Mouse (Mus musculus): ENCODE results near the gene Slc2a12. TPM values are rescaled to one million over a fixed set of nuclear protein-coding genes. Genes with fewer than 3 reads are reported as not detected.

The Slc2a12 gene
- polyA plus RNA-seq, 1 experiment from 2014 or later = 4.0 TPM

GRCm38 (mm10) chr10:22712955-22713354 lies 68.1 kb downstream of the Slc2a12 start:
- no peak for ATAC-seq (replicated peaks)
- no peaks in the 10 kb centered on the region for H3K27me3 ChIP-seq
- H3K4me1 ChIP-seq = no peaks in the 10 kb centered on the region
- H3K4me3 ChIP-seq = no peak overlapping the region
- H3K9me3 ChIP-seq = no peaks in the 10 kb centered on the region
- WGBS = 95% methylated on average over 2 of the region's 2 CpGs
- no peak overlapping the region for H3K4me2 ChIP-seq (replicated peaks)
- H3K9ac ChIP-seq (replicated peaks) = no peak overlapping the region
- peaks cover 21% of the 10 kb centered on the region for H3K36me3 ChIP-seq
- H3K27ac ChIP-seq (replicated peaks) = no peak overlapping the region

GRCm38 (mm10) chr10:22714520-22714919 lies 69.7 kb downstream of the Slc2a12 start:
- Histone ChIP-seq H3K27me3 (no peaks in the 10 kb centered on the region), H3K9me3 (no peaks in the 10 kb centered on the region), H3K36me3 (peaks cover 6% of the 10 kb centered on the region; the same call in 1 of the 2 replicates), H3K9ac (replicated peaks) (no peak overlapping the region), H3K27ac (replicated peaks) (no peak overlapping the region), H3K4me1 (no peaks in the 10 kb centered on the region), H3K4me3 (no peak overlapping the region), H3K4me2 (replicated peaks) (no peak overlapping the region)
- peak; percentile 53 for ATAC-seq (replicated peaks)
- WGBS = 75% methylated on average over 4 of the region's 4 CpGs

- Histone ChIP-seq H3K36me3 (no peaks in the 10 kb centered on the region), H3K9me3 (no peaks in the 10 kb centered on the region), H3K4me2 (replicated peaks) (no peak overlapping the region), H3K27me3 (no peaks in the 10 kb centered on the region), H3K4me1 (no peaks in the 10 kb centered on the region), H3K27ac (replicated peaks) (no peak overlapping the region), H3K9ac (replicated peaks) (no peak overlapping the region), H3K4me3 (no peak overlapping the region)
- no peak; the same call in 1 of the 2 replicates for ATAC-seq (replicated peaks)
- WGBS = 53% methylated on average over 4 of the region's 4 CpGs
Observed at GRCm38 (mm10) chr10:22718475-22718874, 73.7 kb downstream of the Slc2a12 start.

- H3K27ac ChIP-seq (replicated peaks) = no peak overlapping the region
- WGBS = 91% methylated on average over 5 of the region's 5 CpGs
Observed at GRCm38 (mm10) chr10:22720781-22721529, 76.1 kb downstream of the Slc2a12 start.

GRCm38 (mm10) chr10:22725166-22725565 lies 80.4 kb downstream of the Slc2a12 start:
- 64% methylated on average over 4 of the region's 4 CpGs for WGBS
- no peak overlapping the region for H3K9ac ChIP-seq (replicated peaks)
- H3K4me3 ChIP-seq = no peak overlapping the region
- no peak for ATAC-seq (replicated peaks)
- H3K4me1 ChIP-seq = peaks cover 42% of the 10 kb centered on the region
- H3K27ac ChIP-seq (replicated peaks) = no peak overlapping the region
- no peaks in the 10 kb centered on the region for H3K9me3 ChIP-seq
- H3K27me3 ChIP-seq = no peaks in the 10 kb centered on the region
- H3K4me2 ChIP-seq (replicated peaks) = no peak overlapping the region
- no peaks in the 10 kb centered on the region for H3K36me3 ChIP-seq

More at GRCm38 (mm10) chr10:22720781-22721529, 76.1 kb downstream of the Slc2a12 start:
- Histone ChIP-seq H3K27me3 (no peaks in the 10 kb centered on the region), H3K4me2 (replicated peaks) (no peak overlapping the region), H3K9me3 (no peaks in the 10 kb centered on the region), H3K36me3 (no peaks in the 10 kb centered on the region), H3K4me3 (no peak overlapping the region), H3K9ac (replicated peaks) (no peak overlapping the region), H3K4me1 (peaks cover 6% of the 10 kb centered on the region)
- no peak for ATAC-seq (replicated peaks)

- no peaks in the 10 kb centered on the region for H3K9me3 ChIP-seq
- no peak overlapping the region for H3K4me3 ChIP-seq
- no peak overlapping the region for H3K4me2 ChIP-seq (replicated peaks)
- H3K9ac ChIP-seq (replicated peaks) = no peak overlapping the region
- ATAC-seq (replicated peaks) = no peak
- peaks cover 44% of the 10 kb centered on the region for H3K4me1 ChIP-seq
- peak overlapping the region; percentile 21; the same call in 1 of the 2 replicates for H3K27ac ChIP-seq (replicated peaks)
- WGBS = 42% methylated on average over 7 of the region's 7 CpGs
- H3K36me3 ChIP-seq = no peaks in the 10 kb centered on the region
- H3K27me3 ChIP-seq = no peaks in the 10 kb centered on the region
Observed at GRCm38 (mm10) chr10:22726295-22726694, 81.5 kb downstream of the Slc2a12 start.

- 92% methylated on average over 1 of the region's 1 CpGs for WGBS
- no peak for ATAC-seq (replicated peaks)
- no peak overlapping the region for H3K27ac ChIP-seq (replicated peaks)
- no peak overlapping the region for H3K9ac ChIP-seq (replicated peaks)
- H3K36me3 ChIP-seq = no peaks in the 10 kb centered on the region
- no peak overlapping the region for H3K4me2 ChIP-seq (replicated peaks)
- no peaks in the 10 kb centered on the region for H3K9me3 ChIP-seq
- H3K4me3 ChIP-seq = no peak overlapping the region
- peaks cover 49% of the 10 kb centered on the region for H3K4me1 ChIP-seq
- no peaks in the 10 kb centered on the region for H3K27me3 ChIP-seq
Observed at GRCm38 (mm10) chr10:22728257-22728656, 83.4 kb downstream of the Slc2a12 start.

GRCm38 (mm10) chr10:22730266-22730991 lies 85.6 kb downstream of the Slc2a12 start:
- no peaks in the 10 kb centered on the region for H3K36me3 ChIP-seq
- no peaks in the 10 kb centered on the region for H3K9me3 ChIP-seq
- H3K4me1 ChIP-seq = peaks cover 44% of the 10 kb centered on the region
- H3K4me3 ChIP-seq = peak overlapping the region; percentile 67
- H3K9ac ChIP-seq (replicated peaks) = peak overlapping the region; percentile 76
- peak; percentile 78 for ATAC-seq (replicated peaks)
- peak overlapping the region; percentile 97 for H3K27ac ChIP-seq (replicated peaks)
- peak overlapping the region; percentile 86 for H3K4me2 ChIP-seq (replicated peaks)
- H3K27me3 ChIP-seq = no peaks in the 10 kb centered on the region
- WGBS = under 1% methylated on average over 35 of the region's 39 CpGs

- peaks cover 44% of the 10 kb centered on the region for H3K4me1 ChIP-seq
- H3K4me2 ChIP-seq (replicated peaks) = peak overlapping the region; percentile 86; the same call in 1 of the 2 replicates
- H3K9me3 ChIP-seq = no peaks in the 10 kb centered on the region
- no peaks in the 10 kb centered on the region for H3K36me3 ChIP-seq
- peak overlapping the region; percentile 97 for H3K27ac ChIP-seq (replicated peaks)
- H3K4me3 ChIP-seq = peak overlapping the region; percentile 67
- peak overlapping the region; percentile 76 for H3K9ac ChIP-seq (replicated peaks)
- under 1% methylated on average over 33 of the region's 33 CpGs for WGBS
- no peaks in the 10 kb centered on the region for H3K27me3 ChIP-seq
- no peak for ATAC-seq (replicated peaks)
Observed at GRCm38 (mm10) chr10:22730992-22731271, 86.1 kb downstream of the Slc2a12 start.

GRCm38 (mm10) chr10:22731272-22732093 lies 86.7 kb downstream of the Slc2a12 start, which contains the start of gene Tbpl1:
Tbpl1 (minus strand) TSS chr10:22731938.
- Histone ChIP-seq H3K4me3 (peak within 1 kb of the TSS; percentile 67), H3K27me3 (no peaks in the 10 kb centered on the region), H3K9me3 (no peaks in the 10 kb centered on the region), H3K36me3 (no peaks in the 10 kb centered on the region), H3K4me2 (replicated peaks) (peak within 1 kb of the TSS; percentile 94), H3K4me1 (peaks cover 38% of the 10 kb centered on the region), H3K27ac (replicated peaks) (peak within 1 kb of the TSS; percentile 97), H3K9ac (replicated peaks) (peak within 1 kb of the TSS; percentile 99)
- under 1% methylated on average over 77 of the region's 77 CpGs for WGBS
- ATAC-seq (replicated peaks) = peak; percentile 99

- H3K27me3 ChIP-seq = no peaks in the 10 kb centered on the region
- no peaks in the 10 kb centered on the region for H3K36me3 ChIP-seq
- ATAC-seq (replicated peaks) = no peak
- H3K27ac ChIP-seq (replicated peaks) = peak overlapping the region; percentile 97
- peak overlapping the region; percentile 94 for H3K4me2 ChIP-seq (replicated peaks)
- peaks cover 31% of the 10 kb centered on the region for H3K4me1 ChIP-seq
- H3K9ac ChIP-seq (replicated peaks) = peak overlapping the region; percentile 99
- H3K4me3 ChIP-seq = peak overlapping the region; percentile 67
- WGBS = 58% methylated on average over 10 of the region's 10 CpGs
- H3K9me3 ChIP-seq = no peaks in the 10 kb centered on the region
Observed at GRCm38 (mm10) chr10:22732181-22732580, 87.4 kb downstream of the Slc2a12 start.

GRCm38 (mm10) chr10:22745922-22746321 lies 101.1 kb downstream of the Slc2a12 start:
- Histone ChIP-seq H3K9me3 (no peaks in the 10 kb centered on the region), H3K4me2 (replicated peaks) (no peak overlapping the region), H3K4me3 (no peak overlapping the region), H3K27me3 (no peaks in the 10 kb centered on the region), H3K27ac (replicated peaks) (peak overlapping the region; percentile 74), H3K9ac (replicated peaks) (no peak overlapping the region), H3K4me1 (peaks cover 20% of the 10 kb centered on the region), H3K36me3 (no peaks in the 10 kb centered on the region)
- no peak; the same call in 1 of the 2 replicates for ATAC-seq (replicated peaks)
- 45% methylated on average over 7 of the region's 7 CpGs for WGBS

All from forebrain, embryonic 15.5 days (tissue).